Mouse (Mus musculus) forebrain, postnatal 0 days (tissue): Measurements from ENCODE around the gene Tvp23b. TPM values are rescaled to one million over a fixed set of nuclear protein-coding genes. Genes with fewer than 3 reads are reported as not detected.

Experiments
- ATAC-seq: fragments of 200-750 bp; cut with Nextera tagmentation; 2 replicates; pipeline ENCODE4 v1.8.0; 2017; ENCODE audit warnings: mild to moderate bottlenecking, moderate library complexity
- DNase-seq: peaks from one replicate; pipeline ENCODE4 v3.0.0-alpha.2; 2015
- H3K27ac ChIP-seq: fragments of 300-500 bp; sonication (generic); 2 replicates; pipeline ENCODE4 v1.5.1; 2014; ENCODE audit warnings: low read depth, mild to moderate bottlenecking, antibody characterized with exemption, low read length, moderate library complexity, mixed read lengths
- H3K27me3 ChIP-seq: fragments of 300-500 bp; sonication (generic); 2 replicates; pipeline ENCODE4 v1.6.1; 2014; ENCODE audit warnings: mild to moderate bottlenecking, low read length, mixed read lengths; ENCODE audit not compliant: insufficient read depth
- H3K36me3 ChIP-seq: fragments of 300-500 bp; sonication (generic); 2 replicates; pipeline ENCODE4 v1.6.1; 2014; ENCODE audit warnings: mild to moderate bottlenecking, moderate library complexity; ENCODE audit not compliant: insufficient read depth
- H3K4me1 ChIP-seq: fragments of 300-500 bp; sonication (generic); 2 replicates; pipeline ENCODE4 v1.6.1; 2014; ENCODE audit warnings: antibody characterized with exemption; ENCODE audit not compliant: insufficient read depth
- H3K4me2 ChIP-seq: fragments of 300-500 bp; sonication (generic); 2 replicates; pipeline ENCODE4 v1.6.1; 2014; ENCODE audit warnings: low read depth, mild to moderate bottlenecking, moderate library complexity
- H3K4me3 ChIP-seq: fragments of 300-500 bp; sonication (generic); 2 replicates; pipeline ENCODE4 v1.5.1; 2014; ENCODE audit warnings: low read depth, low read length, mixed read lengths
- H3K9ac ChIP-seq: fragments of 300-500 bp; sonication (generic); 2 replicates; pipeline ENCODE4 v1.6.1; 2014; ENCODE audit warnings: mild to moderate bottlenecking
- H3K9me3 ChIP-seq: fragments of 300-500 bp; sonication (generic); 2 replicates; pipeline ENCODE4 v1.6.1; 2016; ENCODE audit warnings: low read length
- CTCF ChIP-seq: sonication (generic); IDR thresholded peaks from 2 replicates; pipeline ENCODE4 v1.5.1; 2016; ENCODE audit warnings: antibody characterized with exemption, control low read depth, low read depth
- WGBS: fragments of 180-500 bp; shearing (Covaris S2); extraction: QIAGEN DNeasy Blood & Tissue Kit; methylation state at CpG from one replicate; pipeline ENCODE4 v1.1.7; 2014; 5-methylcytosine and 5-hydroxymethylcytosine counted together
- polyA plus RNA-seq: library from polyadenylated mRNA; unstranded; fragments of >200 nt; fragmentation: Nextera tagmentation; extraction: Ambion mirVana; gene quantifications from 2 replicates; pipeline ENCODE4 v1.2.1, GENCODE M21; 2015
- total RNA-seq: library from RNA; depleted of rRNA; stranded (reverse); fragments of >200 nt; gene quantifications from 2 replicates; pipeline ENCODE4 v1.2.3, GENCODE M21; 2014; rRNA removed

Tvp23b gene
- total and polyA plus RNA-seq, 2 experiments from 2014 or later = 30.8 to 37.1 TPM

DNA sequence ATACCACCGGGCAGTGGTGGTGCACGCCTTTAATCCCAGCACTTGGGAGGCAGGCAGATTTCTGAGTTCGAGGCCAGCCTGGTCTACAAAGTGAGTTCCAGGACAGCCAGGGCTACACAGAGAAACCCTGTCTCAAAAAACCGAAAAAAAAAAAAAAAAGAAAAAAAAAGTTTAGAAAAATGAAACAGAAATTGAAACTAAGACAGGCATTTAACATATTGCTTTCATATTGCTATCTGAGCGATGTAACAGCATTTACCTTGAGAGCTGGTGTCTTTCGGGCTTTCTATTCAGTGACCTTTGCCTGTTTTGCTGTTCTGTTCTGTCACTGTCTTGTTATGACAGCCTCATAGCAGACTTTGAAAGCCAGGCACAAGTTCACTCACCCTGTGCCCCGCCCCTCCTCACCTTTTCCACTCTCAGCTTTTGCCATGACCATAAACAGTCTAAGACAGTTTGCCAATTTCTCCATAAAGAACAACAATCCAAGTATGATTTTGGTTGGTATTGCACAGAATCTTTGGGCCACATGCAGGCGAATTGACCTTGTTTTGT lies 78.4 kb downstream of the Tvp23b start:
- Histone ChIP-seq H3K27me3 (no peaks in the 10 kb centered on the region), H3K4me3 (no peak overlapping the region), H3K4me2 (no peak overlapping the region), H3K9ac (no peak overlapping the region), H3K9me3 (no peaks in the 10 kb centered on the region), H3K4me1 (no peaks in the 10 kb centered on the region), H3K27ac (no peak overlapping the region), H3K36me3 (no peaks in the 10 kb centered on the region)
- DNase-seq = no peak
- ATAC-seq = no peak
- 90% methylated on average over 8 of the region's 8 CpGs for WGBS
- no peak for TF ChIP-seq CTCF

DNA sequence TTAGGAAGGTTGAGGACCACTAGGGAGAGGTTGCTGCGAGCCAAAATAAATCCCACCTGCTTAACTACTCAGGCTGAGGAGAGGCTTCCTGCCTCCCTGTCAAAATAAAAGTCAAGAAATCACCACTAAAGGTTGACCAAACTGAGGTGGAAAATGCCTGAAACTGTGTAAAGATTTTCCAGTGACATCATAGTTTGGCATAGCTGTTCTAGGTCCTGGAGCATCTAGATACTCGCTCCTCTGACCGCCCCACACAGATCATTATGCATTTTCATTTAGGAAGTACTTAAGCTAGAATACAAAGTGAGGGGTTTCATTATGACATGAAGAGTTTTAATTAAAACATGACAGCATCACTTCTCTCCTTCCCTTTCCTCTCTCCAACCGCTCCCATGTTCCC lies 84.0 kb downstream of the Tvp23b start:
- no peak for ATAC-seq
- TF ChIP-seq CTCF = no peak
- Histone ChIP-seq H3K9ac (no peak overlapping the region), H3K4me1 (peaks cover 8% of the 10 kb centered on the region), H3K27ac (no peak overlapping the region), H3K9me3 (no peaks in the 10 kb centered on the region), H3K36me3 (no peaks in the 10 kb centered on the region), H3K4me3 (no peak overlapping the region), H3K27me3 (no peaks in the 10 kb centered on the region), H3K4me2 (no peak overlapping the region)
- 79% methylated on average over 4 of the region's 4 CpGs for WGBS
- no peak for DNase-seq

GRCm38 (mm10) chr11:62966424-62966764 lies 87.1 kb downstream of the Tvp23b start:
- H3K4me1 ChIP-seq = peaks cover 8% of the 10 kb centered on the region
- 33% methylated on average over 3 of the region's 3 CpGs for WGBS
- no peak for TF ChIP-seq CTCF
- H3K9ac ChIP-seq = peak overlapping the region; percentile 37; the same call in 1 of the 2 replicates
- H3K9me3 ChIP-seq = no peaks in the 10 kb centered on the region
- H3K27ac ChIP-seq = peak overlapping the region; percentile 72
- no peak for ATAC-seq
- no peaks in the 10 kb centered on the region for H3K36me3 ChIP-seq
- no peak for DNase-seq
- H3K4me2 ChIP-seq = peak overlapping the region; percentile 35; the same call in 1 of the 2 replicates
- H3K4me3 ChIP-seq = no peak overlapping the region
- no peaks in the 10 kb centered on the region for H3K27me3 ChIP-seq

Other genes with a start within 250 kb of the Tvp23b start
- gene Lrrc75a, start 230.9 kb upstream of the Tvp23b start, total RNA-seq = 13.2 and 18.1 TPM in 2 replicates
- gene Lrrc75a, start 230.9 kb upstream of the Tvp23b start, polyA plus RNA-seq = 6.5 and 7.1 TPM in 2 replicates
- gene Mmgt2, start 230.8 kb upstream of the Tvp23b start, total RNA-seq = 22.6 and 37.0 TPM in 2 replicates
- 22.4 and 23.3 TPM in 2 replicates for gene Mmgt2, start 230.8 kb upstream of the Tvp23b start, polyA plus RNA-seq
- 26.5 and 32.8 TPM in 2 replicates for gene Zfp287, start 147.6 kb upstream of the Tvp23b start, total RNA-seq
- gene Zfp287, start 147.6 kb upstream of the Tvp23b start, polyA plus RNA-seq = 9.9 and 14.4 TPM in 2 replicates
- not detected in 2 replicates for gene Gm10428, start 126.4 kb upstream of the Tvp23b start, total RNA-seq
- not detected in 2 replicates for gene Gm10428, start 126.4 kb upstream of the Tvp23b start, polyA plus RNA-seq
- 20.8 and 24.6 TPM in 2 replicates for gene Zfp286, start 90.0 kb upstream of the Tvp23b start, total RNA-seq
- 17.9 and 19.1 TPM in 2 replicates for gene Zfp286, start 90.0 kb upstream of the Tvp23b start, polyA plus RNA-seq
- 4.8 and 5.8 TPM in 2 replicates for gene Trim16, start 59.2 kb upstream of the Tvp23b start, total RNA-seq
- gene Trim16, start 59.2 kb upstream of the Tvp23b start, polyA plus RNA-seq = 4.9 and 5.5 TPM in 2 replicates
- gene Fbxw10, start 32.4 kb upstream of the Tvp23b start, total RNA-seq = 0.86 and 1.2 TPM in 2 replicates
- 0.21 and 0.33 TPM in 2 replicates for gene Fbxw10, start 32.4 kb upstream of the Tvp23b start, polyA plus RNA-seq
- not detected in 2 replicates for gene Cdrt4, start 71.7 kb downstream of the Tvp23b start, total RNA-seq
- 0.28 TPM in 1 of 2 replicates, not detected in the other for gene Cdrt4, start 71.7 kb downstream of the Tvp23b start, polyA plus RNA-seq
- 0.19 TPM in 1 of 2 replicates, not detected in the other for gene Tekt3, start 182.2 kb downstream of the Tvp23b start, total RNA-seq
- 0.17 and 0.20 TPM in 2 replicates for gene Tekt3, start 182.2 kb downstream of the Tvp23b start, polyA plus RNA-seq
- 12.9 and 31.7 TPM in 2 replicates for gene Pmp22, start 249.5 kb downstream of the Tvp23b start, total RNA-seq
- 33.5 and 34.5 TPM in 2 replicates for gene Pmp22, start 249.5 kb downstream of the Tvp23b start, polyA plus RNA-seq